Mouse (Mus musculus): ENCODE measurements around the gene Mypop. TPM values are rescaled to one million over a fixed set of nuclear protein-coding genes. Genes with fewer than 3 reads are reported as not detected.

Mypop gene
- polyA plus RNA-seq, 1 experiment = 2.0 TPM

GRCm38 (mm10) chr7:19012025-19012621 is 21.1 kb downstream of the Mypop start:
- 2% methylated on average over 31 of the region's 31 CpGs for WGBS
- no peak for DNase-seq (ENCODE audit: low read depth, low spot score)

GRCm38 (mm10) chr7:19012882-19013281 is 21.8 kb downstream of the Mypop start:
- DNase-seq (ENCODE audit: low read depth, low spot score) = no peak
- 30% methylated on average over 2 of the region's 2 CpGs for WGBS

GRCm38 (mm10) chr7:19014452-19014851 is 23.4 kb downstream of the Mypop start:
- WGBS = 78% methylated on average over 15 of the region's 15 CpGs
- DNase-seq (ENCODE audit: low read depth, low spot score) = no peak

GRCm38 (mm10) chr7:19016042-19016441 is 25.0 kb downstream of the Mypop start:
- 83% methylated on average over 4 of the region's 4 CpGs for WGBS

GRCm38 (mm10) chr7:19017909-19018308 is 26.9 kb downstream of the Mypop start:
- no peak for DNase-seq (ENCODE audit: low read depth, low spot score)
- WGBS = 77% methylated on average over 7 of the region's 7 CpGs

More at GRCm38 (mm10) chr7:19016042-19016441, 25.0 kb downstream of the Mypop start:
- no peak for DNase-seq (ENCODE audit: low read depth, low spot score)

DNA sequence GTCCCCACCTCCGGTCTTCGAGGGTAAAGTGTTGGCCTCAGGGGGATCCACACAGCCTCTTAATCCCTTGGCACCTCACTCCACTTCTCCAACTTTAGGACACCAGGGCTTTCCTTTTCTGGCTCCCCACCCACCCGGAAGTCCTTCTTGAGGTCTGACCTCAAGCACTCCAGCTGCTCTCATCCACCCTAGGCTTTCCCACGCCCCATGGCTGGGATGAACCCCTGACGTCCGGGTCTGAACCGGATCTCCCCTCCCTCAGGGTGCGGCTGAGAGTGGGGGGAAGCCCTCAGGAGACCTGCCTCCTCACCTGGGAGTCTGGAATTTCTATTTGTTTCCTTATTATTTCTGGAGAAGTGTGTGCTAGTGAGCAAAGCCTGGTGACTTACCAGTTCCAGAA is 30.0 kb downstream of the Mypop start:
- DNase-seq (ENCODE audit: low read depth, low spot score) = no peak
- WGBS = 10% methylated on average over 8 of the region's 8 CpGs

- no peak for DNase-seq (ENCODE audit: low read depth, low spot score)
Measured at GRCm38 (mm10) chr7:19022189-19022958, 31.3 kb downstream of the Mypop start.

DNA sequence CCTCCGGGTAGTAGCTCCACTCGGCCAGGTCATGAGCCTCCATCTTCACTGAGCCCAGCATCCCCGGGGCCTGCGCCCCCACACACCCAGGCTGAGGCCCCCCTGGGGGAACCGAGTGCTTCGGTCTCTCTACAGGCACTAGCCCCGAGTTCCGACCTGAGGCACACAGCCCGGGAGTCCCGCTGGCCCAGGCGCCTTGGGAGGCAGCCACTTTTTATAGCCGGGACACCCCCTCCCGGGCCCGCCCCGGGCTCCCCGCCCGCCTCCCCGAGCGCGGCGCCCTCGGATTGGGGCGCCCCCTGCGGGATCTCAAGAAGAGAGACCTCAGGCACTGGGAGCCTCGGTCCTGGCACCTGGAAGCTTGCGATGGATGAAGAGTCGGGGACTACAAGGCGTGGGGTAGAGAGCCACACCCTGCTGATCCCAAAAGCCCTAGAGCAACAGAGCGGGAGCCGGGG is 32.3 kb downstream of the Mypop start, which contains the start of gene Foxa3:
Gene Foxa3 (minus strand): TSS at position 182 of the 458 bp plus-strand sequence.
- no peak for DNase-seq (ENCODE audit: low read depth, low spot score)
- WGBS = 1% methylated on average over 29 of the region's 30 CpGs

More at GRCm38 (mm10) chr7:19022189-19022958, 31.3 kb downstream of the Mypop start:
- WGBS = 23% methylated on average over 18 of the region's 18 CpGs

DNA sequence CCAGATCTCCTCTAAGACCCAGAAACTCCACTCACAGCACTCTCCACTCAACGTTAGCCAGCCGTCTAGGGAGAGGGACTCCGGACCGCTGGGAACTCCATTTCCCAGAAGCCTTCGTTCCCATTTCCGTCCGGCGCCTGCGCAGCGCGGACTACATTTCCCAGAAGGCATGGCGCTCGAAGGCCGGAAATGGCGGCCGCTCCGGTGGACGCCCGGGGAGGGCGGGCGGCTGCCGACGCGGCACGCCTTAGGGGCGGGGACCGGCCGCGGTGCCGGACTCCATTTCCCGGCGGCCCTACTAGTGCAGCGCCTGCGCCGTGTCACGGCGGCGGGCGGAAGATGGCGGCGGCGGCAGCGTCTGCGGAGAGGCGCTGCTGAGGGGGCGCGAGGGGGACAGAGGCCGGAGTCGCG is 33.1 kb downstream of the Mypop start, which contains the start of gene Sympk:
Gene Sympk (plus strand): TSS at position 282 of the 411 bp plus-strand sequence.
- 1% methylated on average over 40 of the region's 50 CpGs for WGBS
- no peak for DNase-seq (ENCODE audit: low read depth, low spot score)

DNA sequence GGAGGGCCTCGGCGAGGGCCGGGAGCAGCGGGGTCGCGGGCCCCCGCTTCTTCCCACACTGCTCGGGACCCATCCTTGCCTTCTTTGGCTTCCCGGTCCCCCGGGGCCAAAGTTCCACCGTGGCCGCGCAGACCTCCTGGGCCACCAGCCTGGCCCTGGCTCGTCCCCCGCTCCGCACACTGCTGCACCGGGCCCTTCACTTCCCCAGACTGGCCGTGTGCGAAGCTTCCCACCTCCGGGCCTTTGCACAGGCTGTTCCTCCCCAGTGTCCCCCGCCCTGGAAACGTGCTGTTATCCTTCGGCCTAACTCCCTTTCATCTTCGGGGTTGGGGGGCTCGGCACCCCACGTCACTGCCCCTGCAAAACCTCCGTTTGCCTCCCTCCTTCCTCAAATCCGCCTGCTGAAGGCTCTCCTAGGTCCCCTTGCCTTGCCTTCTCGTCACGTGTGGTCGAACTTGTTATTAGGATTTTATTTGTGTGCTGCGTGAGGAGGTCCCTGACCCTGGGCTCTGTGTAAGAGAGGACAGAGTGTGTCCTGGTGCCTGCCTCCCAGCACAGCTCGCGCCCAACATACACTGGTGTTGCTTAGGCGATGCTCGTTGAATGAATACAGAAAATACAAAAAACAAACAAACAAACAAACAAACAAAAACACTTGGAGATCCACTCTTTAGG is 33.7 kb downstream of the Mypop start:
- no peak for DNase-seq (ENCODE audit: low read depth, low spot score)
- under 1% methylated on average over 36 of the region's 36 CpGs for WGBS

- DNase-seq (ENCODE audit: low read depth, low spot score) = no peak
Measured at GRCm38 (mm10) chr7:19028067-19028466, 37.0 kb downstream of the Mypop start.

GRCm38 (mm10) chr7:19029084-19029653 is 38.1 kb downstream of the Mypop start:
- WGBS = 53% methylated on average over 6 of the region's 6 CpGs
- no peak for DNase-seq (ENCODE audit: low read depth, low spot score)

DNA sequence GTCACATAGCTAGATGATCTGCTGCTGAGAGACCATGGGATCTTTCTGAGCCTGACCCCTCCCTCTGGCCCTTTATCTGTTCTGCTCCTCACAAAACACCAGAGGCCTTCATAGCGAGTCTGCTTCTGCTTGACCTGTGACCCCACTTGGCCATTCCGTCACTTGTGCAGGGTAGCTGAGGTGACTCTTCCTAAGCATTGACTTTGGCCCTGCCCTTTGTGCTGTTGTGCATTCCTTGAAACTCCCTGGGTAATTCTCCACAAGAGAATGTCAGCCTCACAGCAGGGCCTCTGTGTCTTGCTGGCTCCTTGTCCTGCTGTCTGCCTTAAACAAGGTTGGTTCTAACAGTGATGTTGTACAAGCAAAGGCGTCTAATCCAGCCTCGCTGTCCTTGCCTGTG is 40.6 kb downstream of the Mypop start:
- WGBS = 88% methylated on average over 4 of the region's 4 CpGs
- DNase-seq (ENCODE audit: low read depth, low spot score) = no peak

- DNase-seq (ENCODE audit: low read depth, low spot score) = no peak
- WGBS = 89% methylated on average over 6 of the region's 6 CpGs
Measured at GRCm38 (mm10) chr7:19044616-19045015, 53.6 kb downstream of the Mypop start.

DNA sequence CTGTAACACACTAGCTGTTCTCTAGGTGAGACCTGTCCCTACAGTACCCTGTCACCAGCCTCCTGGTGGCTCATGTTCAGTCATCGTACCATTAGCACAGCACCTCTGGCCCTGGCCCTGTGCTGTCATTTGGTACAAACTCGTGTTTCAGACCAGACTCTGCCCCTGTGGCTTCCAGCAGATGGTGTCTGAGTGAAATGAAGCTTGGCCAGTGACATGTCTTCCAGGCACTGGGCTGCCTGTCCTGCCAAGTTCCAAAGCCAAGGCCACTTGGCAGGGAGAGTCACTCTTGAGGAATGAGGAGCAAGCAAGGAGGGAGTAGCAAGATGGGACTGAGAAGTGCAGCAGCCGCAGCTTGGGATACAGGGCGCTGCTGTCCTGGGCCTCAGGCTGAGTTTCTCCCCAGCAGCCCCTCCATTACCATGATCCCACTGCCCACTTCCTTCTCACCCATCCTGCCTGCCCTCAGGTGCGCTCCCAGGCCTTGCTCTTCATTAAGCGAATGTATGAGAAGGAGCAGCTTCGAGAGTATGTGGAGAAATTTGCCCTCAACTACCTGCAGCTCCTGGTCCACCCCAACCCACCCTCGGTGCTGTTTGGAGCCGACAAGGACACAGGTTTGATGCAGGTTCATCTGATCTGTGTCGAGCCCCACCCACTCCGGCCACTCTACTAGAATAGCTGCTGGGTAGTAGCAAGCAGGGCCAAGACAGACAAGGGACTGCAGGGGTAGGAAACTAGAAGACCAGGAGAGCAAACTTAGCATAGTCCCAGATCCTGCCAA is 55.4 kb downstream of the Mypop start:
- DNase-seq (ENCODE audit: low read depth, low spot score) = no peak

GRCm38 (mm10) chr7:19048006-19048527 is 57.0 kb downstream of the Mypop start:
- 89% methylated on average over 14 of the region's 14 CpGs for WGBS

More for the DNA sequence above, 55.4 kb downstream of the Mypop start:
- WGBS = 86% methylated on average over 11 of the region's 11 CpGs

DNA sequence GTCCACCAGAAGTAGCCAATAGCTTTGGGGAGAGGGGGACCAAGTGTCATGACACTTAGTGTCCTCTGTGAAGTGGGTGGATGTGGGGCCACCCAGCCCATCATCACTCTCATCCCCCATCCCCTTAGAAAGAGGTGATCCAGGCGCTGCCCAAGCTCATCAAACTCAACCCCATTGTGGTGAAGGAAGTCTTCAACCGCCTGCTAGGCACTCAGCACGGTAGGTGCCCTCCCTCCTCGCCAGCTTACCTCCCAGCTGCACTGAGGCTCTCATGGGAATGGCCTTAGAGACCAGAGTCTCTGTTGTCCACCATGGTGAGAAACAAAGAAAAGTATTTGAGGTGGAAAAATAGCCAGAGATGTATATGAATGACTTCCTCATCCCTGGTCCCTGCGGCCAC is 58.2 kb downstream of the Mypop start:
- DNase-seq (ENCODE audit: low read depth, low spot score) = no peak

More at GRCm38 (mm10) chr7:19048006-19048527, 57.0 kb downstream of the Mypop start:
- no peak for DNase-seq (ENCODE audit: low read depth, low spot score)

GRCm38 (mm10) chr7:19050172-19050571 is 59.1 kb downstream of the Mypop start:
- DNase-seq (ENCODE audit: low read depth, low spot score) = no peak
- WGBS = 82% methylated on average over 8 of the region's 8 CpGs

More for the DNA sequence above, 58.2 kb downstream of the Mypop start:
- 85% methylated on average over 5 of the region's 5 CpGs for WGBS

- DNase-seq (ENCODE audit: low read depth, low spot score) = no peak
- WGBS = 67% methylated on average over 4 of the region's 4 CpGs
Measured at GRCm38 (mm10) chr7:19051161-19051560, 60.1 kb downstream of the Mypop start.

Measured in large intestine, adult 2 months (tissue).